Mouse (Mus musculus) forebrain, embryonic 16.5 days (tissue): ENCODE data around the gene Tuba8. TPM values are rescaled to one million over a fixed set of nuclear protein-coding genes. Genes with fewer than 3 reads are reported as not detected.

ENCODE experiments used
- ATAC-seq: fragments of 200-750 bp; cut with Nextera tagmentation; 2 replicates; pipeline ENCODE4 v1.8.0; 2017; ENCODE audit warnings: mild to moderate bottlenecking, moderate library complexity
- H3K27ac ChIP-seq: fragments of 300-500 bp; sonication (generic); 2 replicates; pipeline ENCODE4 v1.5.1; 2014; ENCODE audit warnings: low read length, control low read depth
- H3K27me3 ChIP-seq: fragments of 300-500 bp; sonication (generic); replicated peaks from 2 replicates; pipeline ENCODE4 v1.6.1; 2014; ENCODE audit warnings: low read length; ENCODE audit not compliant: control insufficient read depth, insufficient read depth
- H3K36me3 ChIP-seq: fragments of 300-500 bp; sonication (generic); 2 replicates; pipeline ENCODE4 v1.6.1; 2014; ENCODE audit not compliant: control insufficient read depth, insufficient read depth
- H3K4me1 ChIP-seq: fragments of 300-500 bp; sonication (generic); replicated peaks from 2 replicates; pipeline ENCODE4 v1.6.1; 2014; ENCODE audit warnings: low read length; ENCODE audit not compliant: control insufficient read depth, insufficient read depth
- H3K4me2 ChIP-seq: fragments of 300-500 bp; sonication (generic); 2 replicates; pipeline ENCODE4 v1.6.1; 2014; ENCODE audit warnings: mild to moderate bottlenecking, low read length, control low read depth
- H3K4me3 ChIP-seq: fragments of 300-500 bp; sonication (generic); replicated peaks from 2 replicates; pipeline ENCODE4 v1.5.1; 2014; ENCODE audit warnings: mild to moderate bottlenecking, low read length, control low read depth
- H3K9ac ChIP-seq: fragments of 300-500 bp; sonication (generic); replicated peaks from 2 replicates; pipeline ENCODE4 v1.6.1; 2014; ENCODE audit warnings: low read depth, low read length, control low read depth
- H3K9me3 ChIP-seq: fragments of 300-500 bp; sonication (generic); 2 replicates; pipeline ENCODE4 v1.6.1; 2016; ENCODE audit warnings: low read length; ENCODE audit not compliant: control insufficient read depth
- WGBS: fragments of 180-500 bp; shearing (Covaris S2); extraction: QIAGEN DNeasy Blood & Tissue Kit; methylation state at CpG from one replicate; pipeline ENCODE4 v1.1.7; 2014; 5-methylcytosine and 5-hydroxymethylcytosine counted together
- polyA plus RNA-seq: library from polyadenylated mRNA; unstranded; fragments of >200 nt; fragmentation: Nextera tagmentation; extraction: Ambion mirVana; gene quantifications from 2 replicates; pipeline ENCODE4 v1.2.1, GENCODE M21; 2015

The Tuba8 gene
- polyA plus RNA-seq, 1 experiment from 2014 or later = 0.35 TPM

GRCm38 (mm10) chr6:121194061-121194955 lies 16.2 kb upstream of the Tuba8 start:
- Histone ChIP-seq H3K9me3 (no peaks in the 10 kb centered on the region), H3K4me1 (no peaks in the 10 kb centered on the region), H3K36me3 (peaks cover 15% of the 10 kb centered on the region), H3K9ac (no peak overlapping the region), H3K4me2 (no peak overlapping the region), H3K27ac (no peak overlapping the region), H3K27me3 (no peaks in the 10 kb centered on the region), H3K4me3 (no peak overlapping the region)
- ATAC-seq = no peak
- WGBS = 39% methylated on average over 13 of the region's 13 CpGs

- Histone ChIP-seq H3K9ac (no peak overlapping the region), H3K27ac (no peak overlapping the region), H3K36me3 (peaks cover 13% of the 10 kb centered on the region), H3K4me3 (no peak overlapping the region), H3K27me3 (no peaks in the 10 kb centered on the region), H3K9me3 (no peaks in the 10 kb centered on the region), H3K4me2 (no peak overlapping the region), H3K4me1 (no peaks in the 10 kb centered on the region)
- 82% methylated on average over 14 of the region's 14 CpGs for WGBS
- ATAC-seq = no peak
Measured at GRCm38 (mm10) chr6:121194956-121195731, 15.4 kb upstream of the Tuba8 start.

DNA sequence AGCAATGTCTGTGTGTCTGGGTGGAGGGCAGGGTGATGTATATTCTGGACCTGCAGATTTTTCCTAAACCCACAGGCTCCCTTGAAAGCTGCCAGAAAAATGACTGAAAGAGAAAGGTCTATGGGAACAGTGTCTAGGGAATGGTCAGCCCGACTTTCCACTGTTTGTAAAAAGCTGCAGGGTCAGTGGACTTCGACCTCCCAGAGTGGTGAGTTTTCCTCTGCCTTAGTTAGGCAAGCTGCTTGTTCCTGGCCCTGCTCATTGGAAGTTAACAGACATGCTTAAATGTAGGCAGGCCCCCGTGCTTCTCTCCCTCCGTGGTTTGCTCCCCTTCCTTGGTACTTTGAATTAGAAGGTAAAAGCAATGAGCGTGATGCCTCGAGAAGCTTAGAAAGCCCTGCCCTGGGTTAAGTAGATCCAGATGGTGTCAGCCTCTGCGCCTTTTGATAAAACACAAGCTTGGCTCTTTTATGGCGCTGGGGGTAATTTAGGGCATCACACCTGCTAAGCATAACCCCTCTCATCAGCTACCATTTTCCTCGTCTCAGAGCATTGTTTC lies 12.6 kb upstream of the Tuba8 start:
- no peak overlapping the region for H3K4me2 ChIP-seq
- peaks cover 6% of the 10 kb centered on the region; the same call in 1 of the 2 replicates for H3K36me3 ChIP-seq
- ATAC-seq = no peak
- WGBS = 74% methylated on average over 9 of the region's 9 CpGs
- no peak overlapping the region for H3K9ac ChIP-seq
- no peak overlapping the region for H3K27ac ChIP-seq
- no peaks in the 10 kb centered on the region for H3K27me3 ChIP-seq
- H3K4me1 ChIP-seq = no peaks in the 10 kb centered on the region
- H3K9me3 ChIP-seq = no peaks in the 10 kb centered on the region
- H3K4me3 ChIP-seq = no peak overlapping the region

GRCm38 (mm10) chr6:121200458-121200857 lies 10.0 kb upstream of the Tuba8 start:
- H3K9me3 ChIP-seq = no peaks in the 10 kb centered on the region
- no peaks in the 10 kb centered on the region for H3K4me1 ChIP-seq
- peaks cover 3% of the 10 kb centered on the region; the same call in 1 of the 2 replicates for H3K36me3 ChIP-seq
- H3K27ac ChIP-seq = no peak overlapping the region
- H3K4me2 ChIP-seq = no peak overlapping the region
- no peak for ATAC-seq
- H3K27me3 ChIP-seq = no peaks in the 10 kb centered on the region
- H3K9ac ChIP-seq = no peak overlapping the region
- WGBS = 85% methylated on average over 4 of the region's 4 CpGs
- no peak overlapping the region for H3K4me3 ChIP-seq

DNA sequence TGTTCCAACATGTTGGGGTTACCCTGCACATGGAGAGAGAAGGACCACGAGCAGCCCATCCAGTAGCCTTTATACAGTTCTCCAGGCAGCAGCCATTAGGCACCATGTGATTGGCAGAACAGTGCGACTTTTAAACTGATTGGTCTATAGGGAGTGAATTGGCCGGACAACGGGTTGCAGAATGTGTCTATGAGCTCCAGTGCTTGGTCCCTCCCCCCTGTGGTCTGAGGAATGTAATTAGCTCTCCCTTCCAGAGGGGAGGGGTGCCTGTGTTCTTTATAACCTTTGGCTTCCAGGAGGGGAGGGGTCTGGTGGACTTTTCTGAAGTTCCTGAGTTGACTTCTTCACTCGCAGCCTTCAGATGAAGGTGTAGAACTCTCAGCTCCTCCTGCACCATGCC lies 8.5 kb upstream of the Tuba8 start:
- H3K4me1 ChIP-seq = no peaks in the 10 kb centered on the region
- H3K9me3 ChIP-seq = no peaks in the 10 kb centered on the region
- peaks cover 2% of the 10 kb centered on the region; the same call in 1 of the 2 replicates for H3K36me3 ChIP-seq
- no peak for ATAC-seq
- H3K27me3 ChIP-seq = no peaks in the 10 kb centered on the region
- no peak overlapping the region for H3K9ac ChIP-seq
- no peak overlapping the region for H3K27ac ChIP-seq
- no peak overlapping the region for H3K4me2 ChIP-seq
- H3K4me3 ChIP-seq = no peak overlapping the region
- 65% methylated on average over 5 of the region's 5 CpGs for WGBS

DNA sequence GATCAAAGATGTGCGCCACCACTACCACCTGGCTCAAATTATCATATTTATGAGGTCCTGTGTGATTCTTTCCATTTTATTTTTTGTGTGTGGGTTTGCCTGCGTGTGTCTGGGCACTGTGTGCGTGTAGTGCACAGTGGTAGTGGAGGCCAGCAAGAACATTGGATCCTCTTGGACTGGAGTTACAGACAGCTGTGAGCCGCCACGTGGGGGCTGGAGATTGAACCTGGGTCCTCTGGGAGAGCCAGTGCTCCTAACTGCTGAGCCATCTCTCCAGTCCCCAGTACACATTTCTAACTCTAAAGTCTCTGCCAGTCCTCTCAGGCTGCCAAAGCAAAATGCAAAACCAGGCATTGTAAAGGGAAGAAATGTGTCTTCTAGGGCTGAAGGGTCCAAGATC lies 4.0 kb upstream of the Tuba8 start:
- Histone ChIP-seq H3K4me2 (no peak overlapping the region), H3K4me3 (no peak overlapping the region), H3K4me1 (peaks cover 14% of the 10 kb centered on the region), H3K27ac (no peak overlapping the region), H3K27me3 (peaks cover 3% of the 10 kb centered on the region; the same call in 1 of the 2 replicates), H3K9me3 (no peaks in the 10 kb centered on the region), H3K36me3 (no peaks in the 10 kb centered on the region), H3K9ac (no peak overlapping the region)
- 89% methylated on average over 5 of the region's 5 CpGs for WGBS
- ATAC-seq = no peak

- H3K27me3 ChIP-seq = peaks cover 3% of the 10 kb centered on the region; the same call in 1 of the 2 replicates
Measured at GRCm38 (mm10) chr6:121209584-121209983, 912 bp upstream of the Tuba8 start.

GRCm38 (mm10) chr6:121210926-121211289 lies 412 bp downstream of the Tuba8 start:
- 0 out of 2 replicates have a peak, but pooled peaks have one; percentile 43 for ATAC-seq
- under 1% methylated on average over 12 of the region's 12 CpGs for WGBS
- peak overlapping the region; percentile 91 for H3K4me2 ChIP-seq

More at GRCm38 (mm10) chr6:121209584-121209983, 912 bp upstream of the Tuba8 start:
- no peaks in the 10 kb centered on the region for H3K36me3 ChIP-seq
- peaks cover 17% of the 10 kb centered on the region for H3K4me1 ChIP-seq
- ATAC-seq = no peak
- H3K4me2 ChIP-seq = no peak overlapping the region
- WGBS = 70% methylated on average over 2 of the region's 2 CpGs
- no peak overlapping the region for H3K4me3 ChIP-seq
- H3K9me3 ChIP-seq = no peaks in the 10 kb centered on the region
- H3K9ac ChIP-seq = no peak overlapping the region
- H3K27ac ChIP-seq = no peak overlapping the region

DNA sequence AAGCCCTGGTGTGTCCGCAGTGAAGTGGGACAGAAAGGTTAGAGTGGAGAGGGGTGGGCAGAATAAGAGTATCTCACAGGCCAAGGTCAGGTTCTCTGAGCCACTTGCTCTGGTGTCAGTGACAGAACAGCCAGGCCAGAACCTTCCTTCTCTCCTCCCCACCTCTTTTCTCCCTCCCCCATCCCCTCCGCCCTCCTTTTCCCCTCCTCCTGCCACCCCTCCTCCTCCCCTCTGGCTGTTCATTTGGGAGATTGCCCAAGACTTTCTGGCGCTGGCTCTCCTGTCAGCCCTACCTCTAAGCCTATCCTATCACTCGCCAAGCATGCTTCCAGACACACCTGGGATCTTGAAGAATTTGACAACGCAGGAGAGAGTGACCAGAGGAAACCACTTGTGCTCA lies 1.2 kb downstream of the Tuba8 start:
- WGBS = 5% methylated on average over 5 of the region's 5 CpGs
- H3K4me2 ChIP-seq = peak overlapping the region; percentile 91
- H3K9ac ChIP-seq = no peak overlapping the region
- H3K27me3 ChIP-seq = peaks cover 4% of the 10 kb centered on the region; the same call in 1 of the 2 replicates
- no peak overlapping the region for H3K27ac ChIP-seq
- ATAC-seq = no peak
- H3K9me3 ChIP-seq = no peaks in the 10 kb centered on the region
- H3K4me1 ChIP-seq = peaks cover 17% of the 10 kb centered on the region
- H3K4me3 ChIP-seq = peak overlapping the region; percentile 48; the same call in 1 of the 2 replicates
- no peaks in the 10 kb centered on the region for H3K36me3 ChIP-seq

More at GRCm38 (mm10) chr6:121210926-121211289, 412 bp downstream of the Tuba8 start:
- Histone ChIP-seq H3K4me1 (peaks cover 17% of the 10 kb centered on the region), H3K27ac (no peak overlapping the region), H3K36me3 (no peaks in the 10 kb centered on the region), H3K27me3 (peaks cover 3% of the 10 kb centered on the region; the same call in 1 of the 2 replicates), H3K9ac (peak overlapping the region; percentile 51), H3K9me3 (no peaks in the 10 kb centered on the region), H3K4me3 (peak overlapping the region; percentile 48)
